Mouse (Mus musculus): Measurements from ENCODE around the gene Gas2l1. TPM values are rescaled to one million over a fixed set of nuclear protein-coding genes. Genes with fewer than 3 reads are reported as not detected.

Gas2l1 gene
- total RNA-seq, 1 experiment: 40.9 TPM

- Histone ChIP-seq H3K9me3 (ENCODE audit: control insufficient read depth, insufficient read depth, low read depth, low read length) (no peaks in the 10 kb centered on the region), H3K4me1 (ENCODE audit: control insufficient read depth in 2 of 2, insufficient read depth in 2 of 2, low read length in 2 of 2, poor library complexity in 1 of 2) (peaks cover 16 to 47% of the 10 kb centered on the region in 2 experiments), H3K36me3 (ENCODE audit: control insufficient read depth, insufficient read depth, low read length, poor library complexity, severe bottlenecking) (no peaks in the 10 kb centered on the region), H3K9ac (ENCODE audit: insufficient read depth, low read depth, low read length, poor library complexity, severe bottlenecking) (no peak overlapping the region), H3K27ac (ENCODE audit: insufficient read depth, low read depth, low read length, poor library complexity, severe bottlenecking) (no peak overlapping the region), H3K4me3 (ENCODE audit: insufficient read depth in 1 of 2, low read depth in 1 of 2, low read length in 2 of 2, poor library complexity in 1 of 2, severe bottlenecking in 1 of 2) (no peak overlapping the region)
- no peak for DNase-seq (ENCODE audit: low read depth, low spot score)
- in situ Hi-C loops (cut with MboI; ENCODE audit: low sequenced_read_pairs in 2 of 2, unreplicated experiment in 2 of 2): no loop called here
- TF ChIP-seq CHD2 (IDR thresholded peaks at IDR 0.05; ENCODE audit: low read depth, low read length) (no peak), HCFC1 (IDR thresholded peaks at IDR 0.05; ENCODE audit: borderline replicate concordance, insufficient read depth, low read length) (no peak), MAFK (IDR thresholded peaks at IDR 0.05; ENCODE audit: insufficient read depth, low read depth, low read length) (no peak), ZC3H11A (IDR thresholded peaks at IDR 0.05; ENCODE audit: borderline replicate concordance, low read depth, low read length) (no peak), ZNF384 (IDR thresholded peaks at IDR 0.05; ENCODE audit: low read depth, low read length) (no peak)
These were observed 10.3 kb downstream of the Gas2l1 start for GRCm38 (mm10) chr11:5054874-5055273.

DNA sequence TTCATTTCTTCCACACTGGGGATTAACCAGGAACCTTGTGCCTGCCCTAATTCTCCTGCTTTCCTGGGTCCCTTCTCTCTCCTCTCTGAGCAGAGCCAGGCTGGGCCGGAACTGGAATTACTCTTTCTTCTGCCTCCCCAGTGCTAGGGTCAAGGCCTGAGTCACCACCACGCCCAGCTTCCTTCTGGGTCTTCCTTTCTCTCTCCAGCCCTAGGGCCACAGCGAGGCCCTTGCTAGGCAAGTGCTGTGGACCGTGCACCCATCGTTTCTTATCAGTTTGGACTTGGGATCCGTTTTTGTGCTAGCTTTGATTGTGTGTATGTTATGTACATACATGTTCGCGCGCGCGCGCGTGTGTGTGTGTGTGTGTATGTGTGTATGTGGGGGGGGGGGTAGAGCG lies 11.0 kb downstream of the Gas2l1 start:
- Histone ChIP-seq H3K4me3 (ENCODE audit: insufficient read depth in 1 of 2, low read depth in 1 of 2, low read length in 2 of 2, poor library complexity in 1 of 2, severe bottlenecking in 1 of 2) (no peak overlapping the region), H3K9ac (ENCODE audit: insufficient read depth, low read depth, low read length, poor library complexity, severe bottlenecking) (no peak overlapping the region)

DNA sequence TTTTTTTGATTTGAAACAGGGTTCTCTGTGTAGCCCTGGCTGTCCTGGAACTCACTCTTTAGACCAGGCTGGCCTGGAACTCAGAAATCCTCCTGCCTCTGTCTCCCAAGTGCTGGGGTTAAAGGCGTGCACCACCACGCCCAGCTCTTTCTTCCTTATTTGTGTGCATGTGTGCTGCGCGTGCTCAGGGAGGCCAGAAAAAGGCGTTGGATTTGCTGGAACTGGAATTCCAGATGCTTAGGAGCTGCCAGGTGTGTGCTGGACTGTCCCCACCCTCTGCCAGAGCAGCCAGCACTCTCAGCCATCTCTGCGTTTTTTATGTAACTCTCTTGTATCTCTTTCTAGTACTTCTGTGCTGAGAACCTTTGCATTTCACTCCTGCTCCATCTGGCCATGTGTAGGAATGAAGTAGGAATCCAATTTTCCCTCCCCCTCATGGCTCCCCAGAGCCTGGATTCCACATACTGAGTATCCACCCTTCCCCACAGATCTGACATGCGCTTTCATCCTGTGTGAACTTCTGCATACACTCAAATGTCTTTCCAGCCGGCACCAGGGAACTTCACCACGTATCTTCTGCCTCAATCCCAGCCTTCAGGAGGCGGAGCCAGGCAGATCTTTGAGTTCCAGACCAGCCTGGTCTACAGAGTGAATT lies 12.8 kb downstream of the Gas2l1 start:
- no peak for DNase-seq (ENCODE audit: low read depth, low spot score)
- H3K36me3 ChIP-seq (ENCODE audit: control insufficient read depth, insufficient read depth, low read length, poor library complexity, severe bottlenecking): no peaks in the 10 kb centered on the region
- no peak overlapping the region for H3K27ac ChIP-seq (ENCODE audit: insufficient read depth, low read depth, low read length, poor library complexity, severe bottlenecking)
- H3K9me3 ChIP-seq (ENCODE audit: control insufficient read depth, insufficient read depth, low read depth, low read length): no peaks in the 10 kb centered on the region
- H3K4me1 ChIP-seq (ENCODE audit: control insufficient read depth in 2 of 2, insufficient read depth in 2 of 2, low read length in 2 of 2, poor library complexity in 1 of 2): peaks cover 14 to 41% of the 10 kb centered on the region in 2 experiments
- H3K9ac ChIP-seq (ENCODE audit: insufficient read depth, low read depth, low read length, poor library complexity, severe bottlenecking): no peak overlapping the region
- TF ChIP-seq ZC3H11A (IDR thresholded peaks at IDR 0.05; ENCODE audit: borderline replicate concordance, low read depth, low read length) (no peak), HCFC1 (IDR thresholded peaks at IDR 0.05; ENCODE audit: borderline replicate concordance, insufficient read depth, low read length) (no peak), ZNF384 (IDR thresholded peaks at IDR 0.05; ENCODE audit: low read depth, low read length) (peak; percentile 4; the same call in 1 of the 2 replicates), CHD2 (IDR thresholded peaks at IDR 0.05; ENCODE audit: low read depth, low read length) (no peak), MAFK (IDR thresholded peaks at IDR 0.05; ENCODE audit: insufficient read depth, low read depth, low read length) (no peak)
- no peak overlapping the region for H3K4me3 ChIP-seq (ENCODE audit: insufficient read depth in 1 of 2, low read depth in 1 of 2, low read length in 2 of 2, poor library complexity in 1 of 2, severe bottlenecking in 1 of 2)
- in situ Hi-C loops (cut with MboI; ENCODE audit: low sequenced_read_pairs in 2 of 2, unreplicated experiment in 2 of 2): no loop called here

More for the DNA sequence above, 11.0 kb downstream of the Gas2l1 start:
- in situ Hi-C loops (cut with MboI; ENCODE audit: low sequenced_read_pairs in 2 of 2, unreplicated experiment in 2 of 2): no loop called here
- no peaks in the 10 kb centered on the region for H3K9me3 ChIP-seq (ENCODE audit: control insufficient read depth, insufficient read depth, low read depth, low read length)
- DNase-seq (ENCODE audit: low read depth, low spot score): no peak
- no peak for TF ChIP-seq HCFC1 (IDR thresholded peaks at IDR 0.05; ENCODE audit: borderline replicate concordance, insufficient read depth, low read length)
- TF ChIP-seq ZNF384 (IDR thresholded peaks at IDR 0.05; ENCODE audit: low read depth, low read length): no peak
- TF ChIP-seq MAFK (IDR thresholded peaks at IDR 0.05; ENCODE audit: insufficient read depth, low read depth, low read length): no peak
- no peak for TF ChIP-seq CHD2 (IDR thresholded peaks at IDR 0.05; ENCODE audit: low read depth, low read length)
- no peak for TF ChIP-seq ZC3H11A (IDR thresholded peaks at IDR 0.05; ENCODE audit: borderline replicate concordance, low read depth, low read length)
- no peaks in the 10 kb centered on the region for H3K36me3 ChIP-seq (ENCODE audit: control insufficient read depth, insufficient read depth, low read length, poor library complexity, severe bottlenecking)
- peaks cover 17 to 42% of the 10 kb centered on the region in 2 experiments for H3K4me1 ChIP-seq (ENCODE audit: control insufficient read depth in 2 of 2, insufficient read depth in 2 of 2, low read length in 2 of 2, poor library complexity in 1 of 2)
- H3K27ac ChIP-seq (ENCODE audit: insufficient read depth, low read depth, low read length, poor library complexity, severe bottlenecking): no peak overlapping the region

- Histone ChIP-seq H3K36me3 (ENCODE audit: control insufficient read depth, insufficient read depth, low read length, poor library complexity, severe bottlenecking) (no peaks in the 10 kb centered on the region), H3K9ac (ENCODE audit: insufficient read depth, low read depth, low read length, poor library complexity, severe bottlenecking) (no peak overlapping the region), H3K27ac (ENCODE audit: insufficient read depth, low read depth, low read length, poor library complexity, severe bottlenecking) (no peak overlapping the region), H3K4me1 (ENCODE audit: control insufficient read depth in 2 of 2, insufficient read depth in 2 of 2, low read length in 2 of 2, poor library complexity in 1 of 2) (peaks cover 14 to 38% of the 10 kb centered on the region in 2 experiments), H3K4me3 (ENCODE audit: insufficient read depth in 1 of 2, low read depth in 1 of 2, low read length in 2 of 2, poor library complexity in 1 of 2, severe bottlenecking in 1 of 2) (no peak overlapping the region), H3K9me3 (ENCODE audit: control insufficient read depth, insufficient read depth, low read depth, low read length) (no peaks in the 10 kb centered on the region)
- in situ Hi-C loops (cut with MboI; ENCODE audit: low sequenced_read_pairs in 2 of 2, unreplicated experiment in 2 of 2): no loop called here
- DNase-seq (ENCODE audit: low read depth, low spot score): no peak
- TF ChIP-seq ZC3H11A (IDR thresholded peaks at IDR 0.05; ENCODE audit: borderline replicate concordance, low read depth, low read length) (no peak), CHD2 (IDR thresholded peaks at IDR 0.05; ENCODE audit: low read depth, low read length) (no peak), ZNF384 (IDR thresholded peaks at IDR 0.05; ENCODE audit: low read depth, low read length) (no peak), MAFK (IDR thresholded peaks at IDR 0.05; ENCODE audit: insufficient read depth, low read depth, low read length) (no peak), HCFC1 (IDR thresholded peaks at IDR 0.05; ENCODE audit: borderline replicate concordance, insufficient read depth, low read length) (no peak)
These were observed 13.5 kb downstream of the Gas2l1 start for GRCm38 (mm10) chr11:5051629-5052028.

All from ES-E14 (cell line).